In the genomic region with DNA sequence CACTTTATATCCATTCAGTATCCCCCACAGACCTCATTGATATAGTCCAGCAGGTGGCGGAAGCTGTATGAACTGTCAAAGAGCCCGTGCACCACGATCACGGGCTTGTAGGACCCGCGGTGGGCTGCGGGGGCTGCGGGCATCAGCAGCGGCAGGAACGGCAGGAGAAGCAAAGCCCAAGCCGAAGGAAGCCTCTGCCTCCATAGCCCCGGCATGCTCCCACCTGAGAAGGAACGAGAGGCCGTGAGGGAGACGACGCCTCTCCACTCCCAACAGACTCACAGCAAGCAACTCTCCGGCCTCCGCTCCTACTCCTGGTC, we compare ENCODE assay signal across 8 mouse cellular contexts. TPM values are rescaled to one million over a fixed set of nuclear protein-coding genes. Genes with fewer than 3 reads are reported as not detected.
DNase-seq lines count a peak whose midpoint lies in the region; ATAC-seq and TF ChIP-seq lines count a peak whose summit lies in the region.

No protein-coding gene starts in this region.

- peak overlapping the region; percentile 75 for H3K4me2 ChIP-seq in CH12.LX (ENCODE audit: insufficient read depth, low read depth, poor library complexity, severe bottlenecking)
- H3K4me2 ChIP-seq in embryonic facial prominence, embryonic 15.5 days (replicated peaks) = peak overlapping the region; percentile 86
- H3K4me2 ChIP-seq in hindbrain, embryonic 16.5 days (ENCODE audit: low read length) = peak overlapping the region; percentile 84
- H3K4me2 ChIP-seq in lung, postnatal 0 days (replicated peaks; ENCODE audit: low read depth, low read length) = peak overlapping the region; percentile 62

- under 1% methylated on average over 18 of the region's 18 CpGs for WGBS in embryonic facial prominence, embryonic 15.5 days
- 0% methylated on average over 16 of the region's 18 CpGs for WGBS in hindbrain, embryonic 16.5 days
- 1% methylated on average over 18 of the region's 18 CpGs for WGBS in lung, postnatal 0 days

- ATAC-seq in embryonic facial prominence, embryonic 15.5 days (ENCODE audit: insufficient number of reproducible peaks, low FRiP score, low TSS enrichment, low read depth) = 0 out of 2 replicates have a peak, but pooled peaks have one; percentile 25
- peak; percentile 44 for ATAC-seq in hindbrain, embryonic 16.5 days
- 0 out of 2 replicates have a peak, but pooled peaks have one; percentile 19 for ATAC-seq in lung, postnatal 0 days
- no peak for ATAC-seq in monocyte, adult 5-6 weeks (replicated peaks; ENCODE audit: insufficient number of reproducible peaks, low FRiP score, low TSS enrichment, poor library complexity, severe bottlenecking)

- H3K9ac ChIP-seq in CH12.LX (ENCODE audit: insufficient read depth, low read depth) = peak overlapping the region; percentile 10; the same call in 1 of the 2 replicates
- peak overlapping the region; percentile 73 for H3K9ac ChIP-seq in embryonic facial prominence, embryonic 15.5 days
- H3K9ac ChIP-seq in hindbrain, embryonic 16.5 days (ENCODE audit: low read depth, low read length) = peak overlapping the region; percentile 76
- peak overlapping the region; percentile 62; the same call in 1 of the 2 replicates for H3K9ac ChIP-seq in lung, postnatal 0 days (replicated peaks; ENCODE audit: low read depth)

- no peaks in the 10 kb centered on the region for H3K36me3 ChIP-seq in CH12.LX (replicated peaks in 1 of 2; ENCODE audit: control insufficient read depth in 1 of 2, insufficient read depth in 1 of 2, low read length in 1 of 2)
- H3K36me3 ChIP-seq in embryonic facial prominence, embryonic 15.5 days = peaks cover 28% of the 10 kb centered on the region
- 0 out of 2 replicates have a peak, but pooled peaks cover 8% of the 10 kb centered on the region for H3K36me3 ChIP-seq in hindbrain, embryonic 16.5 days (ENCODE audit: control insufficient read depth, insufficient read depth, low read length)
- H3K36me3 ChIP-seq in lung, postnatal 0 days (ENCODE audit: insufficient read depth, low read length) = no peaks in the 10 kb centered on the region; the same call in 1 of the 2 replicates

- no peak for TF ChIP-seq EP300 in CH12.LX (IDR thresholded peaks at IDR 0.05; ENCODE audit: low read length)
- TF ChIP-seq EP300 in lung, postnatal 0 days (IDR thresholded peaks at IDR 0.05) = no peak

- dilution Hi-C loops in CH12.LX (cut with MboI; ENCODE audit: extremely low pct_ligation_motif_present, extremely low pct_unique_long_range_greater_than_20kb, low sequenced_read_pairs) = no loop called here

- in situ Hi-C loops in CH12.LX (cut with MboI; ENCODE audit: low pct_ligation_motif_present, low pct_unique_long_range_greater_than_20kb, low sequenced_read_pairs) = no loop called here

- no peak overlapping the region for H3K27ac ChIP-seq in CH12.LX (ENCODE audit: insufficient read depth, low read depth)
- H3K27ac ChIP-seq in embryonic facial prominence, embryonic 15.5 days (replicated peaks) = peak overlapping the region; percentile 97
- peak overlapping the region; percentile 95 for H3K27ac ChIP-seq in hindbrain, embryonic 16.5 days (ENCODE audit: low read depth, low read length)
- H3K27ac ChIP-seq in lung, postnatal 0 days (ENCODE audit: low read length) = peak overlapping the region; percentile 88

- H3K4me1 ChIP-seq in CH12.LX (ENCODE audit: control insufficient read depth in 1 of 2, insufficient read depth in 2 of 2) = peaks cover 2 to 3% of the 10 kb centered on the region in 2 experiments; a peak in 2 of 4 replicates
- peaks cover 51% of the 10 kb centered on the region for H3K4me1 ChIP-seq in embryonic facial prominence, embryonic 15.5 days
- peaks cover 37% of the 10 kb centered on the region for H3K4me1 ChIP-seq in hindbrain, embryonic 16.5 days (ENCODE audit: control insufficient read depth, insufficient read depth, low read depth, low read length)
- peaks cover 21% of the 10 kb centered on the region; the same call in 1 of the 2 replicates for H3K4me1 ChIP-seq in lung, postnatal 0 days (ENCODE audit: insufficient read depth, low read depth, low read length)

- no peaks in the 10 kb centered on the region for H3K79me2 ChIP-seq in CH12.LX (replicated peaks; ENCODE audit: control insufficient read depth, extremely low read depth, insufficient read depth, poor library complexity, severe bottlenecking)

- no peak for TF ChIP-seq POLR2A in CH12.LX (IDR thresholded peaks at IDR 0.05; ENCODE audit: low read depth, low read length)

- peaks cover 2% of the 10 kb centered on the region for H3K9me3 ChIP-seq in CH12.LX (replicated peaks; ENCODE audit: low read length)
- no peaks in the 10 kb centered on the region for H3K9me3 ChIP-seq in embryonic facial prominence, embryonic 15.5 days (replicated peaks)
- no peaks in the 10 kb centered on the region for H3K9me3 ChIP-seq in hindbrain, embryonic 16.5 days (ENCODE audit: control insufficient read depth, low read length)
- no peaks in the 10 kb centered on the region for H3K9me3 ChIP-seq in lung, postnatal 0 days (ENCODE audit: low read length)

- peak in 1 of 2 experiments; percentile 44; a peak in 2 of 4 replicates for TF ChIP-seq CTCF in CH12.LX (conservative IDR thresholded peaks at IDR 0.05 in 1 of 2, IDR thresholded peaks at IDR 0.05 in 1 of 2; ENCODE audit: low read depth in 2 of 2, low read length in 2 of 2)
- TF ChIP-seq CTCF in lung, postnatal 0 days (IDR thresholded peaks at IDR 0.05) = peak; percentile 66

- peaks cover 45% of the 10 kb centered on the region for H3K27me3 ChIP-seq in CH12.LX (replicated peaks)
- H3K27me3 ChIP-seq in embryonic facial prominence, embryonic 15.5 days = peaks cover 21% of the 10 kb centered on the region
- peaks cover 2% of the 10 kb centered on the region; the same call in 1 of the 2 replicates for H3K27me3 ChIP-seq in hindbrain, embryonic 16.5 days (replicated peaks; ENCODE audit: control insufficient read depth, insufficient read depth, low read length)
- peaks cover 22% of the 10 kb centered on the region for H3K27me3 ChIP-seq in lung, postnatal 0 days (replicated peaks; ENCODE audit: insufficient read depth, low read length)

- peak; percentile 15 for TF ChIP-seq RAD21 in CH12.LX (IDR thresholded peaks at IDR 0.05; ENCODE audit: low read depth, low read length)

- DNase-seq in adrenal gland, postnatal 14 days = peak; percentile 59
- no peak for DNase-seq in adrenal gland, postnatal 25 days
- no peak for DNase-seq in CH12.LX (ENCODE audit: extremely low read depth)
- peak; percentile 67 for DNase-seq in lung, postnatal 0 days (ENCODE audit: low spot score)
- peak; percentile 50 for DNase-seq in retina, postnatal 7 days (ENCODE audit: low read depth, low spot score)

- peak overlapping the region in 2 of 3 experiments; percentile 48 to 49 for H3K4me3 ChIP-seq in CH12.LX (replicated peaks in 1 of 3; ENCODE audit: low read depth in 2 of 3, low read length in 2 of 3, poor library complexity in 1 of 3)
- H3K4me3 ChIP-seq in embryonic facial prominence, embryonic 15.5 days (replicated peaks) = peak overlapping the region; percentile 78
- peak overlapping the region; percentile 62 for H3K4me3 ChIP-seq in hindbrain, embryonic 16.5 days (ENCODE audit: low read length)
- peak overlapping the region; percentile 60 for H3K4me3 ChIP-seq in lung, postnatal 0 days (ENCODE audit: low read depth, low read length)

RNA-seq across cellular contexts. Expression of a gene that starts 1.6 kb away (rescaled TPM):
- 49.7 and 50.0 TPM in 2 replicates for total RNA-seq in adrenal gland, postnatal 14 days (2021)
- 56.9 and 61.1 TPM in 2 replicates for total RNA-seq in adrenal gland, postnatal 25 days (2021)
- total RNA-seq in CH12.LX (2012; rRNA removed) (0.76 and 1.9 TPM in 2 replicates), CH12.LX (2014; rRNA removed) (0.24 TPM in 1 of 2 replicates, not detected in the other)
- 0.60 and 0.84 TPM in 2 replicates for polyA plus RNA-seq in CH12.LX (2012; ENCODE audit: insufficient read length, low read depth)
- 27.5 and 28.3 TPM in 2 replicates for polyA plus RNA-seq in embryonic facial prominence, embryonic 15.5 days (2015; fragmentation: Nextera tagmentation; extraction: Ambion mirVana)
- polyA plus RNA-seq in hindbrain, embryonic 16.5 days (2015; fragmentation: Nextera tagmentation; extraction: Ambion mirVana) = 19.9 and 23.5 TPM in 2 replicates
- 22.4 and 24.9 TPM in 2 replicates for polyA plus RNA-seq in lung, postnatal 0 days (2015; fragmentation: Nextera tagmentation; extraction: Ambion mirVana)
- 30.4 to 67.0 TPM (median 38.4 TPM) in 3 replicates for total RNA-seq in monocyte, adult 5-6 weeks (2017)

RNA-seq across cellular contexts. Expression of a gene that starts 2.6 kb away (rescaled TPM):
- 8.7 and 12.4 TPM in 2 replicates for total RNA-seq in adrenal gland, postnatal 14 days (2021)
- 10.8 and 13.5 TPM in 2 replicates for total RNA-seq in adrenal gland, postnatal 25 days (2021)
- total RNA-seq in CH12.LX (2012; rRNA removed) = not detected in 2 replicates
- not detected in 2 replicates for total RNA-seq in CH12.LX (2014; rRNA removed)
- not detected in 2 replicates for polyA plus RNA-seq in CH12.LX (2012; ENCODE audit: insufficient read length, low read depth)
- polyA plus RNA-seq in embryonic facial prominence, embryonic 15.5 days (2015; fragmentation: Nextera tagmentation; extraction: Ambion mirVana) = 1.3 and 1.5 TPM in 2 replicates
- 6.8 and 8.1 TPM in 2 replicates for polyA plus RNA-seq in hindbrain, embryonic 16.5 days (2015; fragmentation: Nextera tagmentation; extraction: Ambion mirVana)
- polyA plus RNA-seq in lung, postnatal 0 days (2015; fragmentation: Nextera tagmentation; extraction: Ambion mirVana) = 0.27 and 0.29 TPM in 2 replicates
- total RNA-seq in monocyte, adult 5-6 weeks (2017) = 0.29 to 1.9 TPM (median 0.75 TPM) in 3 replicates

RNA-seq across cellular contexts. Expression of a gene that starts 11.0 kb away (rescaled TPM):
- total RNA-seq in adrenal gland, postnatal 14 days (2021) = 4.3 and 4.7 TPM in 2 replicates
- 3.0 and 3.8 TPM in 2 replicates for total RNA-seq in adrenal gland, postnatal 25 days (2021)
- total RNA-seq in CH12.LX (2012; rRNA removed) (0.13 TPM in 1 of 2 replicates, not detected in the other), CH12.LX (2014; rRNA removed) (not detected in 2 replicates)
- not detected in 2 replicates for polyA plus RNA-seq in CH12.LX (2012; ENCODE audit: insufficient read length, low read depth)
- polyA plus RNA-seq in embryonic facial prominence, embryonic 15.5 days (2015; fragmentation: Nextera tagmentation; extraction: Ambion mirVana) = 11.2 and 13.2 TPM in 2 replicates
- 8.3 and 9.5 TPM in 2 replicates for polyA plus RNA-seq in hindbrain, embryonic 16.5 days (2015; fragmentation: Nextera tagmentation; extraction: Ambion mirVana)
- polyA plus RNA-seq in lung, postnatal 0 days (2015; fragmentation: Nextera tagmentation; extraction: Ambion mirVana) = 4.4 and 5.2 TPM in 2 replicates
- total RNA-seq in monocyte, adult 5-6 weeks (2017) = 2.3 to 3.3 TPM (median 3.0 TPM) in 3 replicates

RNA-seq across cellular contexts. Expression of a gene that starts 17.8 kb away (rescaled TPM):
- 11.5 and 12.5 TPM in 2 replicates for total RNA-seq in adrenal gland, postnatal 14 days (2021)
- 13.4 TPM in 2 replicates for total RNA-seq in adrenal gland, postnatal 25 days (2021)
- total RNA-seq in CH12.LX (2012; rRNA removed) (5.5 and 6.8 TPM in 2 replicates), CH12.LX (2014; rRNA removed) (6.8 and 8.2 TPM in 2 replicates)
- 5.6 and 6.2 TPM in 2 replicates for polyA plus RNA-seq in CH12.LX (2012; ENCODE audit: insufficient read length, low read depth)
- polyA plus RNA-seq in embryonic facial prominence, embryonic 15.5 days (2015; fragmentation: Nextera tagmentation; extraction: Ambion mirVana) = 16.2 and 16.8 TPM in 2 replicates
- polyA plus RNA-seq in hindbrain, embryonic 16.5 days (2015; fragmentation: Nextera tagmentation; extraction: Ambion mirVana) = 13.5 and 17.0 TPM in 2 replicates
- 12.2 and 14.5 TPM in 2 replicates for polyA plus RNA-seq in lung, postnatal 0 days (2015; fragmentation: Nextera tagmentation; extraction: Ambion mirVana)
- total RNA-seq in monocyte, adult 5-6 weeks (2017) = 5.6 to 15.1 TPM (median 6.4 TPM) in 3 replicates

RNA-seq across cellular contexts. Expression of a gene that starts 20.2 kb away (rescaled TPM):
- 43.5 and 52.1 TPM in 2 replicates for total RNA-seq in adrenal gland, postnatal 14 days (2021)
- total RNA-seq in adrenal gland, postnatal 25 days (2021) = 50.4 and 52.5 TPM in 2 replicates
- total RNA-seq in CH12.LX (2012; rRNA removed) (34.3 and 34.5 TPM in 2 replicates), CH12.LX (2014; rRNA removed) (18.9 and 20.2 TPM in 2 replicates)
- polyA plus RNA-seq in CH12.LX (2012; ENCODE audit: insufficient read length, low read depth) = 54.3 and 59.6 TPM in 2 replicates
- polyA plus RNA-seq in embryonic facial prominence, embryonic 15.5 days (2015; fragmentation: Nextera tagmentation; extraction: Ambion mirVana) = 88.8 and 94.7 TPM in 2 replicates
- 110 and 121 TPM in 2 replicates for polyA plus RNA-seq in hindbrain, embryonic 16.5 days (2015; fragmentation: Nextera tagmentation; extraction: Ambion mirVana)
- 42.5 and 47.3 TPM in 2 replicates for polyA plus RNA-seq in lung, postnatal 0 days (2015; fragmentation: Nextera tagmentation; extraction: Ambion mirVana)
- total RNA-seq in monocyte, adult 5-6 weeks (2017) = 17.4 to 26.0 TPM (median 23.4 TPM) in 3 replicates

Comparison
In these comparisons a context has a peak if more than half of its experiments do, and no peak if none do; other contexts are left out.
1. DNase-seq: peak in adrenal gland, postnatal 14 days (single experiment), lung, postnatal 0 days (single experiment) and retina, postnatal 7 days (single experiment); none in adrenal gland, postnatal 25 days (single experiment) and CH12.LX (single experiment).
2. H3K9ac ChIP-seq: peak in every context shown above with its lines; median percentile 76 in hindbrain, embryonic 16.5 days; 73 in embryonic facial prominence, embryonic 15.5 days; 62 in lung, postnatal 0 days; 10 in CH12.LX.
3. RNA of a gene that starts 1.6 kb away (total RNA-seq): 56.9 to 61.1 TPM in adrenal gland, postnatal 25 days, 49.7 to 50.0 TPM in adrenal gland, postnatal 14 days and 30.4 to 67.0 TPM in monocyte, adult 5-6 weeks; 0.24 to 1.9 TPM in CH12.LX; every median in the first group is over 10 times any median in the second.
4. Peak in every context shown above with its lines, with median percentiles within 50 percentile points of each other: H3K4me2 ChIP-seq and H3K4me3 ChIP-seq.